Mouse (Mus musculus) kidney, postnatal 0 days (tissue): ENCODE measurements at regions not wholly inside any gene's neighbourhood (a gene's known extent, or its start where the extent isn't known, plus 50 kb on each side); places are given as distances from the start of the nearest gene placed in this dataset.

Experiments
- ATAC-seq: fragments of 200-750 bp; cut with Nextera tagmentation; replicated peaks from 2 replicates; pipeline ENCODE4 v1.8.0; 2017; ENCODE audit warnings: low read depth, moderate number of reproducible peaks, moderate TSS enrichment, moderate library complexity; ENCODE audit not compliant: low FRiP score
- DNase-seq: peaks from one replicate; pipeline ENCODE4 v3.0.0-alpha.2; 2016; ENCODE audit warnings: low spot score
- H3K27ac ChIP-seq: fragments of 300-500 bp; sonication (generic); 2 replicates; pipeline ENCODE4 v1.5.1; 2014; ENCODE audit warnings: mild to moderate bottlenecking
- H3K27me3 ChIP-seq: fragments of 300-500 bp; sonication (generic); 2 replicates; pipeline ENCODE4 v1.6.1; 2014; ENCODE audit warnings: low read length, mixed read lengths; ENCODE audit not compliant: insufficient read depth
- H3K36me3 ChIP-seq: fragments of 300-500 bp; sonication (generic); 2 replicates; pipeline ENCODE4 v1.6.1; 2014; ENCODE audit warnings: low read length, mixed read lengths; ENCODE audit not compliant: insufficient read depth
- H3K4me1 ChIP-seq: fragments of 300-500 bp; sonication (generic); replicated peaks from 2 replicates; pipeline ENCODE4 v1.6.1; 2014; ENCODE audit warnings: antibody characterized with exemption, low read length, mixed read lengths; ENCODE audit not compliant: insufficient read depth
- H3K4me2 ChIP-seq: fragments of 300-500 bp; sonication (generic); 2 replicates; pipeline ENCODE4 v1.6.1; 2014; ENCODE audit warnings: mild to moderate bottlenecking, low read length, moderate library complexity, mixed read lengths
- H3K4me3 ChIP-seq: fragments of 300-500 bp; sonication (generic); replicated peaks from 2 replicates; pipeline ENCODE4 v1.5.1; 2014; ENCODE audit warnings: low read depth, low read length
- H3K9ac ChIP-seq: fragments of 300-500 bp; sonication (generic); 2 replicates; pipeline ENCODE4 v1.6.1; 2014; ENCODE audit warnings: low read depth, low read length
- H3K9me3 ChIP-seq: fragments of 300-500 bp; sonication (generic); replicated peaks from 2 replicates; pipeline ENCODE4 v1.6.1; 2016; ENCODE audit warnings: low read length, inconsistent platforms, mixed read lengths
- CTCF ChIP-seq: IDR thresholded peaks from 2 replicates; pipeline ENCODE4 v1.5.1; 2016; ENCODE audit warnings: antibody characterized with exemption, low read depth, mild to moderate bottlenecking, moderate library complexity
- WGBS: fragments of 180-500 bp; shearing (Covaris S2); extraction: QIAGEN DNeasy Blood & Tissue Kit; methylation state at CpG from one replicate; pipeline ENCODE4 v1.1.7; 2014; 5-methylcytosine and 5-hydroxymethylcytosine counted together

DNA sequence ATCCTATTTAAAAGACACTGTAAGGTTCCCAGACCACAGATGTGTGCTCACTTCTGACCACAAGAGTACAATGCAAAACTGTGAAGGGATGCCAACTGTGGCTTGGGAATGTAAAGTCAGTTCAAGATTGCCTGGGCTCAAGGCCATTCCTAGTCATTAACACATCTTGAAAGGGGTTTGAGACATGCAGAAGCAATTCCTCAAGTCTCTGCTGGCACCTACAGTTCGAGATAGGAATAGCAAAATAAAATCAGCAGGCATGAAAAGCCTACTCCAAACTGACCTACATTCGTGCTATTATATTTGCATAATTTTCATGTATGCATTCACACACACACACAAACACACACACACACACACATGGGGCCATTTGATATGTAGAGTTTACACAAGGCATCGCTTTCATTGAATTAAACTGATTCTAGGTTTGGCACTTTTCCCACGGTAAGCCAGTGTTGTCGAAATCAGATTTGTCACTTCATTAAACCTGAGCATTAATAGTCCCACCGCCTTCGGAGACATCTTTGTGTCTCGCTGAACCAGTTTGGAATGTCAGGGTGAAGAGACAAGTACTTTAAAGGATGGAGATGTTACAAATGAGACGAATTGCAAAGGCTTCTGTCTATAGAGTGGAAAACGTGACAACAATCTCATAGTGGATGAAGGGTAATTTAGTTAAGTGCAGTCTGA, 520.9 kb upstream of the Jmjd1c start:
- peak; percentile 82 for TF ChIP-seq CTCF
- Histone ChIP-seq H3K27ac (no peak overlapping the region), H3K4me2 (no peak overlapping the region), H3K4me3 (no peak overlapping the region), H3K9me3 (no peaks in the 10 kb centered on the region), H3K27me3 (no peaks in the 10 kb centered on the region), H3K36me3 (no peaks in the 10 kb centered on the region), H3K4me1 (no peaks in the 10 kb centered on the region), H3K9ac (no peak overlapping the region)
- DNase-seq (peak; percentile 72), ATAC-seq (no peak)
- 38% methylated on average over 10 of the region's 10 CpGs for WGBS

DNA sequence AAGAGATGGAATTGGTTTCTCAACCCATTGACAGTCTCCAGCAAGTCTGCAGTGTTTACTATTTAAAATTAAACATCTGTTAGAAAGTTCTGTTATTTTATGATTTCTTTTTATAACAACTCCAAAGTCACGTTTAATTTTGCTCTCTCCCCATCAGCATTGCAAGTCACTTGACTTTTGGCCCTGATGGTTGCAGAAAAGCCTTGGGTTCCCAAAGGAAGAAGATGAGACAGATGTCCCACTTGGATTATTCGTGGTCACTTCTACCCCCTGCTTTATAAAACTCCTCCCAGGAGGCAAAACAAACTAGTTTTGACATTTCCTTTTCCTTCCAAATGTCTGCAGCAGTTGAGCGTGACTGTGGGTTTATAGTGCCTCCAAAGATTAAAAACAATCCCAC, 502.9 kb upstream of the Jmjd1c start:
- no peak overlapping the region for H3K4me3 ChIP-seq
- no peak overlapping the region for H3K9ac ChIP-seq
- 39% methylated on average over 3 of the region's 3 CpGs for WGBS
- no peaks in the 10 kb centered on the region for H3K4me1 ChIP-seq
- no peaks in the 10 kb centered on the region for H3K9me3 ChIP-seq
- no peak overlapping the region for H3K4me2 ChIP-seq
- H3K27me3 ChIP-seq: no peaks in the 10 kb centered on the region
- TF ChIP-seq CTCF: no peak
- H3K27ac ChIP-seq: no peak overlapping the region
- ATAC-seq (no peak), DNase-seq (peak; percentile 12)
- H3K36me3 ChIP-seq: no peaks in the 10 kb centered on the region

DNA sequence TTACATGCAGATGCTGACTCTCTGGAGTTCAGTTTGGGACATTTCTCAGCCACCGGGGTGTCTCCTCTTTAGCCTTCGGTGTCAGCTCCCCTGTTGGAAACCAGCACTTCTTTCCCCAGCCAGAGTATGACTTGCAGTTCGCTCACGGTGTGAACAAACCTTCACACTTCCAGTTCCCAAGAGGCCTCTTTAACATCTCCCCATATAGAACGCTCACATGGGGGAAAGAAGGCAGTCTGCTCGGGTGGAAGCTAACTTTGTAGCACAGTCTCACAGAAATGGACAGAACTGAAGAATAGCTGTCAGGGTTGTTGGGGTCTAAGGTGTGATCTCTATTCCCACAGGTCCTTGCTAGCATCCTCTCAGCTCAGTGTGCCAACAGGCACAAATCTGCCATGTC, 502.4 kb upstream of the Jmjd1c start:
- no peak for TF ChIP-seq CTCF
- H3K4me3 ChIP-seq: no peak overlapping the region
- H3K27ac ChIP-seq: no peak overlapping the region
- no peaks in the 10 kb centered on the region for H3K9me3 ChIP-seq
- no peaks in the 10 kb centered on the region for H3K36me3 ChIP-seq
- no peaks in the 10 kb centered on the region for H3K27me3 ChIP-seq
- no peak overlapping the region for H3K9ac ChIP-seq
- H3K4me2 ChIP-seq: no peak overlapping the region
- WGBS: 22% methylated on average over 6 of the region's 6 CpGs
- DNase-seq (no peak), ATAC-seq (no peak)
- no peaks in the 10 kb centered on the region for H3K4me1 ChIP-seq

DNA sequence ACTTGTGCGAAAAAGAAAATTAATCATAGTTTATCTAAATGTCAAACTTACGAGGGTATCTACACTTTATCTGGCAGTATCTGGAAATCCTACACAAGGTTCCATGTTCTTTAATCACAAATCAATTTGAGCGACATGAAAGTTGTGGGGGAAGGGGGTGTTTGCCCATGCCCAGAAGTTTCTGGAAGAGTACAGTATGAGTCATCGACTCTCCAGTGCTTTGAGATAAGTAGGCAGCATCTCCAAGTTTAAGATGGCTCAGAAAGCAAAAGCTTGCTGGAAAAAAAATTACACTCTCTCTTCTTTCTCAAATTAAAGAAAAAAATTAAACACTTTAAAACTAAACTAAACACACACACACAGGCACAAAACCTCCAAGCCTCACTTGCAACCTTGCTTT, 498.0 kb upstream of the Jmjd1c start:
- no peak for TF ChIP-seq CTCF
- H3K27me3 ChIP-seq: no peaks in the 10 kb centered on the region
- no peak overlapping the region for H3K4me2 ChIP-seq
- no peak for DNase-seq
- H3K4me1 ChIP-seq: no peaks in the 10 kb centered on the region
- no peaks in the 10 kb centered on the region for H3K9me3 ChIP-seq
- H3K36me3 ChIP-seq: no peaks in the 10 kb centered on the region
- ATAC-seq: no peak
- H3K4me3 ChIP-seq: no peak overlapping the region
- WGBS: 72% methylated on average over 4 of the region's 4 CpGs
- no peak overlapping the region for H3K9ac ChIP-seq
- no peak overlapping the region for H3K27ac ChIP-seq

DNA sequence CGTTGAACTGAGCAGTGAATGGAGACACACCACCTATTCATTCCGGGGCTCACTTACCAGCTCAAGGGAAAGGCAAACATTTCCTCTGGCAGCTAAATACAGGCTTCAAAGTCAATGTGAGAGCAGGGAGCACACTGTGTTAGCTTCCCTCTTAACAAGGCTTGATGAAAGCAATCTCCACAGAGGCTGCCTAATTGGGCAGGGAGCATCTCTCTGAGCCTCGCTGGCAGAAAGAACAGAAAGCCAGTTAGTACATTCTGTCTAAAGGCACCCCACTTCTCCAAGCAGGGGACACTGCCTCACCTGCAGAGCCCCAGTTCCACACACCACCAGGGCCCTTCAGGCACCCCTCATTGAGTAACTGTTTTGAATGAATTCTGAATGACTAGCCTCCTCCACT, 488.8 kb upstream of the Jmjd1c start:
- no peaks in the 10 kb centered on the region for H3K4me1 ChIP-seq
- H3K9ac ChIP-seq: no peak overlapping the region
- H3K9me3 ChIP-seq: no peaks in the 10 kb centered on the region
- DNase-seq (no peak), ATAC-seq (no peak)
- H3K4me3 ChIP-seq: no peak overlapping the region
- H3K4me2 ChIP-seq: no peak overlapping the region
- H3K36me3 ChIP-seq: no peaks in the 10 kb centered on the region
- 69% methylated on average over 3 of the region's 3 CpGs for WGBS
- H3K27me3 ChIP-seq: no peaks in the 10 kb centered on the region
- no peak for TF ChIP-seq CTCF
- H3K27ac ChIP-seq: no peak overlapping the region

DNA sequence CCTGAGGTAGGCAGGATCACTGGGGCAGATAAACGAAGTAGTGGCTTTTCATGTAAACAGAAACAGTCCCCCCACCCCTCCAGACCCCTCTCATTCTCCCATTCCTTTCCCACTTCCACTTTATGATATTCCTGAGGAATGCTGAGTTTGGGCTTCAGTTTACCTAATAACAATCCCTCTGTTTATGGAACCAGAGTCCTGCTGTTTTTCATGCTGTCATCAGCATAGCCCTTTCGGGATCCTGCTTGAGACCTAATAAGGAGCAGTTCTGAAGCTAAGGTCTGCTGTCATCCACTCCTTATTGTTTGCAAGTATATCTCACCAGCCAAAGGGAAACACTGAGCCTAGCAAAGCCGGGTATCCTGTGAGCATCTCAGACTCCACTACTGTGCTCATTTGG, 479.6 kb upstream of the Jmjd1c start:
- ATAC-seq (no peak), DNase-seq (no peak)
- no peak overlapping the region for H3K4me3 ChIP-seq
- H3K4me2 ChIP-seq: no peak overlapping the region
- no peak for TF ChIP-seq CTCF
- 73% methylated on average over 3 of the region's 3 CpGs for WGBS
- H3K9ac ChIP-seq: no peak overlapping the region
- H3K36me3 ChIP-seq: no peaks in the 10 kb centered on the region
- no peaks in the 10 kb centered on the region for H3K9me3 ChIP-seq
- H3K27me3 ChIP-seq: no peaks in the 10 kb centered on the region
- H3K27ac ChIP-seq: no peak overlapping the region
- no peaks in the 10 kb centered on the region for H3K4me1 ChIP-seq

DNA sequence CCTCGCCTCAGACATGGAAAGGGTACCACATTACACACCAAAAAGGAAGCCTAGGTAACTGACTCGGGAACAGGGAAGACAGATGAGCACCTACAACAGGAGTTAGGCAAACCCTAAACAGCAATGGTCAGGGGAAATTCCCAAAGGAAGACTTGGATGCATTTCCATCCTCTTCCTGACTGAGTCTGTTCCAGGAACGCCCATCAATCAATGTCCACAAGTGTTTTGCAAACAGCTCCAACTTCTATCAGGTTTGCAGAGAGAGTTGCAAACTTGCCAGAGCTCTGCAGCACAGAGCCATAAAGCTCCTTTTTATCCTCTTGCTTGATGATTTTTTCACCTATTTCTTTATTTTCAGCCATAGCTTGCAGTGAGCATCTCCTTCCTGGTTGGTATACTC, 464.9 kb upstream of the Jmjd1c start:
- no peak overlapping the region for H3K27ac ChIP-seq
- H3K9me3 ChIP-seq: no peaks in the 10 kb centered on the region
- peak; percentile 51 for DNase-seq
- ATAC-seq: no peak
- H3K4me2 ChIP-seq: no peak overlapping the region
- H3K36me3 ChIP-seq: no peaks in the 10 kb centered on the region
- no peak overlapping the region for H3K4me3 ChIP-seq
- no peak overlapping the region for H3K9ac ChIP-seq
- TF ChIP-seq CTCF: no peak
- H3K4me1 ChIP-seq: no peaks in the 10 kb centered on the region
- no peaks in the 10 kb centered on the region for H3K27me3 ChIP-seq
- 46% methylated on average over 3 of the region's 3 CpGs for WGBS
